Mouse (Mus musculus) midbrain, postnatal 0 days (tissue): ENCODE measurements around the gene Ankrd44. TPM values are rescaled to one million over a fixed set of nuclear protein-coding genes. Genes with fewer than 3 reads are reported as not detected.
A peak's percentile ranks its signal among the peaks of the same experiment; 100 is the strongest.

ENCODE experiments used
- ATAC-seq: fragments of 200-750 bp; cut with Nextera tagmentation; 2 replicates; pipeline ENCODE4 v1.8.0; 2017; ENCODE audit warnings: moderate number of reproducible peaks, mild to moderate bottlenecking, moderate TSS enrichment, moderate library complexity; ENCODE audit not compliant: low FRiP score
- DNase-seq: peaks from one replicate; pipeline ENCODE4 v3.0.0-alpha.2; 2015; ENCODE audit warnings: low spot score
- H3K27ac ChIP-seq: fragments of 300-500 bp; sonication (generic); 2 replicates; pipeline ENCODE4 v1.5.1; 2014; ENCODE audit warnings: low read depth, mild to moderate bottlenecking, low read length, mixed read lengths
- H3K27me3 ChIP-seq: fragments of 300-500 bp; sonication (generic); 2 replicates; pipeline ENCODE4 v1.6.1; 2014; ENCODE audit warnings: low read length, control low read depth, mixed read lengths; ENCODE audit not compliant: insufficient read depth
- H3K36me3 ChIP-seq: fragments of 300-500 bp; sonication (generic); 2 replicates; pipeline ENCODE4 v1.6.1; 2014; ENCODE audit warnings: low read length, control low read depth, mixed read lengths; ENCODE audit not compliant: insufficient read depth
- H3K4me1 ChIP-seq: fragments of 300-500 bp; sonication (generic); 2 replicates; pipeline ENCODE4 v1.6.1; 2014; ENCODE audit warnings: mild to moderate bottlenecking, control low read depth, antibody characterized with exemption, low read length, mixed read lengths; ENCODE audit not compliant: insufficient read depth
- H3K4me2 ChIP-seq: fragments of 300-500 bp; sonication (generic); 2 replicates; pipeline ENCODE4 v1.6.1; 2014; ENCODE audit warnings: low read depth, mild to moderate bottlenecking, low read length, mixed read lengths; ENCODE audit not compliant: poor library complexity, severe bottlenecking
- H3K4me3 ChIP-seq: fragments of 300-500 bp; sonication (generic); 2 replicates; pipeline ENCODE4 v1.5.1; 2014; ENCODE audit warnings: low read depth, mild to moderate bottlenecking, low read length, moderate library complexity
- H3K9ac ChIP-seq: fragments of 300-500 bp; sonication (generic); replicated peaks from 2 replicates; pipeline ENCODE4 v1.6.1; 2014; ENCODE audit warnings: mild to moderate bottlenecking, low read length, moderate library complexity, mixed read lengths; ENCODE audit not compliant: poor library complexity, severe bottlenecking
- H3K9me3 ChIP-seq: fragments of 300-500 bp; sonication (generic); 2 replicates; pipeline ENCODE4 v1.6.1; 2016; ENCODE audit warnings: low read length, control low read depth
- CTCF ChIP-seq: IDR thresholded peaks from 2 replicates; pipeline ENCODE4 v1.5.1; 2016; ENCODE audit warnings: antibody characterized with exemption, mild to moderate bottlenecking
- WGBS: fragments of 180-500 bp; shearing (Covaris S2); extraction: QIAGEN DNeasy Blood & Tissue Kit; methylation state at CpG from one replicate; pipeline ENCODE4 v1.1.7; 2014; 5-methylcytosine and 5-hydroxymethylcytosine counted together
- polyA plus RNA-seq: library from polyadenylated mRNA; unstranded; fragments of >200 nt; fragmentation: Nextera tagmentation; extraction: Ambion mirVana; gene quantifications from 2 replicates; pipeline ENCODE4 v1.2.1, GENCODE M21; 2015
- total RNA-seq: library from RNA; depleted of rRNA; stranded (reverse); fragments of >200 nt; gene quantifications from 2 replicates; pipeline ENCODE4 v1.2.3, GENCODE M21; 2014

Gene Ankrd44
- total and polyA plus RNA-seq, 2 experiments from 2014 or later: 16.7 to 51.6 TPM

DNA sequence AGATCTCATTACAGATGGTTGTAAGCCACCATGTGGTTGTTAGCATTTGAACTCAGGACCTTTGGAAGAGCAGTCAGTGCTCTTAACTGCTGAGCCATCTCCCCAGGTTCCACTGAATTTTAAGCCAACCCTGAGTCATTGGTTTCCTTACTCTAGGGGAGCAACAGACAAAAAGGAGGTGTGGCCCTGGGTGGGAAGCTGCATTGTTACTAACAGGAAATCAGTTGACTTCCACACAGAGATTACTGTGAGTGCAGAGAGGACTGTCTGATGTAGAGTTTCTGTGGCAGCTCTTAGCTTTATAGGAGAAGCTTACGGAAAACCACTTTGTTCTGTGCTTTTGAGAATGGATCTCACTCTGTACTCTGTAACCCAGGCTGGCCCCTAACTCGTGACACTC is 8.7 kb upstream of the Ankrd44 start:
- Histone ChIP-seq H3K9ac (no peak overlapping the region), H3K4me3 (no peak overlapping the region), H3K27ac (no peak overlapping the region), H3K27me3 (no peaks in the 10 kb centered on the region), H3K4me2 (no peak overlapping the region), H3K9me3 (no peaks in the 10 kb centered on the region), H3K4me1 (no peaks in the 10 kb centered on the region), H3K36me3 (no peaks in the 10 kb centered on the region)
- no peak for DNase-seq
- ATAC-seq: no peak
- no peak for TF ChIP-seq CTCF
- 72% methylated on average over 2 of the region's 2 CpGs for WGBS

DNA sequence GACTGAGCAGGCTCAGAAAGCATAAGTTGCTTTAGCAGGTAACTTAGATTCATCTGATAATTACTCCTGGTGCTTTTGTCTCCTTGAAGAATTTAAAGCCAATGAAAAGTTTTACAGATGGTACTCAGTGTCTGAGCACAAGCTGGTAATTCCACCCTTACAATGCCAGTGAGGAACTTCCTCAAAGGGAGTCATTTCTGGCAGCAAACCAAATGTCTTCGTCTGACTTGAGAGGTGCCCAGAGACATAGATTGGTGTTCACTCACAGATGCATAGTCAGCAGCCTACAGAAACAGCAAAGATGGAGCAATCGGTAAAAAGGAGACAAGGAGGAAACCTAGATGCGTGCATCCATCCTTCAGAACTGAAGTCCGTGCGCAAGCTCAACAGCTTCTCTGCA is 7.5 kb upstream of the Ankrd44 start:
- WGBS: 88% methylated on average over 5 of the region's 5 CpGs

DNA sequence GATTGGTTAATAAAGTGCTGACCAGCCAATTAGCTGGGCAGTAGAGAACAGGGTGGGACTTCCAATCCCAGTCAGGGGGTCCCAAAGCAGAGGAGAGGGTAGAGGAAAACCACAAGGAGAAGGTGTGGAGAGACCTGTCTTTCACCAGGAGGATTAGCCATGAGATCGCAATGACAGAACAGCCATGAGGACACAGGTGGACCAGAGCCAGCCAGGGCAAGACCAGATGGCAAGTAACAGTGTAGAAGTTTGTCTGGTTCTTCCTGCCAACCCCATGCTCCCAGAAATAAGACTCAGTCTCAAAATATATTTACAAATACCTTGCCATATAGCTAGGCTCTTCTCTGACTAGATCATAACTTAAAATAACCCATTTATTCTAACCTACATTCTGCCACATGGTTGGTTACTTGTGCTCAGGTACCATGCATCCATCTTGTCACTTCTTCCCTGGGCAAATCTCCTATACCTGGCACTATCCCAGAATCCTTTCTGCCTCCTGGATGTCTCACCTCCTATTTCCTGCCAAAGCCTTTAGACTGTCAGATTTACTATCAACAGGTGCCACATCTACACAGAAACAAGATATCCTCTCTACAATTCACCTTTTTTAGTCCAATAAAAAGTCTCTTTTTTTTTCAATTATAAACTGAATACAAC is 6.4 kb upstream of the Ankrd44 start:
- Histone ChIP-seq H3K9ac (no peak overlapping the region), H3K9me3 (no peaks in the 10 kb centered on the region), H3K4me2 (no peak overlapping the region), H3K36me3 (no peaks in the 10 kb centered on the region), H3K4me1 (no peaks in the 10 kb centered on the region), H3K27ac (no peak overlapping the region), H3K27me3 (no peaks in the 10 kb centered on the region), H3K4me3 (no peak overlapping the region)
- ATAC-seq (no peak), DNase-seq (no peak)
- WGBS: 93% methylated on average over 1 of the region's 1 CpGs
- TF ChIP-seq CTCF: no peak

More for the DNA sequence above, 7.5 kb upstream of the Ankrd44 start:
- Histone ChIP-seq H3K4me3 (no peak overlapping the region), H3K27me3 (no peaks in the 10 kb centered on the region), H3K9me3 (no peaks in the 10 kb centered on the region), H3K4me1 (no peaks in the 10 kb centered on the region), H3K9ac (no peak overlapping the region), H3K4me2 (no peak overlapping the region), H3K27ac (no peak overlapping the region), H3K36me3 (no peaks in the 10 kb centered on the region)
- no peak for DNase-seq
- no peak for ATAC-seq
- TF ChIP-seq CTCF: no peak

DNA sequence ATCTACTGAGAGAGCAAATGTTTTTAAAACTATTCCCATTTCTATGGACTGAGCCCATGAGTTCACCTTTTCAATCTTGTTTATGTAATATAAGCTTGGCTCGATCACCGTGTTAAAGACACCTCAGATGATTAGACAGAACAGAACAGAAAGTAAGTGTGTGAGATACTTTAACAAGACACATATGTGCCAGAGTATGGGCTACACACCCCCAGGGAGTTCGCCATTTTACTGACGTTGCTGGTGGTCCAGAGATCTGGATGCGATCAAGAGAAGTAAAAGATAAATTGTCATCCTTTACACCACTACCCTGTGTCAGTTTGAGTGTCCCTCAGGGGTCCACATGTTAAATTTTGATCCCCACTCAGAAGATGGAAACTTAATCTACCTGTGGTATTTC is 5.0 kb upstream of the Ankrd44 start:
- Histone ChIP-seq H3K4me3 (no peak overlapping the region), H3K9me3 (no peaks in the 10 kb centered on the region), H3K9ac (no peak overlapping the region), H3K27me3 (no peaks in the 10 kb centered on the region), H3K27ac (no peak overlapping the region), H3K36me3 (no peaks in the 10 kb centered on the region), H3K4me1 (no peaks in the 10 kb centered on the region), H3K4me2 (no peak overlapping the region)
- WGBS: 86% methylated on average over 5 of the region's 5 CpGs
- TF ChIP-seq CTCF: no peak
- DNase-seq (no peak), ATAC-seq (no peak)

DNA sequence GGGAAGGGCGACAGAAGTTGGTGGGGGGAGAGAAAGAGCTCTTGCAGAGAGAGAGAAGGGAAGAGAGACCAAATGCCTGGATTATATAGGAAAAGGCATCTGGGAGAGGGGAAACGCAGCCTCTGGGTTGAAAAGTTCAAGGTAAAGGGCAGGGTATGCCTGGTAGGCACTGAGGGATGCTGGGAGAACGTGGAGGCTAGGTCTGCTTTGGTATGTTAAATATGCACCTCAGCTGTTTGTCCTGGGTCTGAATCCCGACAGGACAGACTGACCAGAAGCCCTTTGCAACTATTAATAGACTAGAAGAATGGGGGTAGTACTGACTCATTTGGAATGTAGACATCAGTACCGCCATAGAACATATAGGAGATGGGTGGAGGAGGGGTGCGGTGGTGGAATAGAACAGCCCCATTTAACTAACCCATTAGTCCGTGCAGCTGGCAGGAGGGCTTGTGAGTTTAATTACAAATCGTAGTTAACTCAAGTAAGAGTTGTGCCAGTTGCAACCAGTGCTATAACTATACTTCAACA is 4.5 kb upstream of the Ankrd44 start:
- no peak for TF ChIP-seq CTCF
- H3K27ac ChIP-seq: no peak overlapping the region
- no peak for ATAC-seq
- WGBS: 75% methylated on average over 8 of the region's 8 CpGs
- no peak overlapping the region for H3K9ac ChIP-seq
- no peaks in the 10 kb centered on the region for H3K9me3 ChIP-seq
- no peaks in the 10 kb centered on the region for H3K4me1 ChIP-seq
- H3K4me3 ChIP-seq: no peak overlapping the region
- H3K27me3 ChIP-seq: no peaks in the 10 kb centered on the region
- no peak for DNase-seq
- H3K4me2 ChIP-seq: no peak overlapping the region
- H3K36me3 ChIP-seq: no peaks in the 10 kb centered on the region

DNA sequence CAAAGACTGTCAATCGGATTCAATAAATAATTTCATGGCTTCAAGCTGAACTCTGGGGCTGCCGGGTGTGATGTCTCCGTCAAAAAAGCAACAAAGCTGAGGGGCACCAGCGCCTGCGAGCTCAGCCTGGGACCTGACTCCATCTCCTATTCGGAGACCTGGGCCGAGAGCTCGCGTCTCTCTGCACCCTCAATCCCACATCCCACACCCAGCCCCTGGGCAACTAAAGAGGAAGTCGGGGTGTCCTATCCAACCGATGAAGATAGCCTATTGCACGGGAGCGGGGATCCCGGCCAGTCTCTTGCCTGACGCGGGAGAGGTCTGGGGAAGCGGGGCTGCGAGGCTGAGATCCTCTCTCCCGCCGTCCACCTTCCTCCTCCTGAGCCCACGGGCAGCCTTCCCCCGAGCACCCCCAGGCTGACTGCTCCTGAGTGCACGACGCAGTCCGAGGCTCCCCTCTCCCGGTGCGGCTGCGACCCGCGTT is 694 bp downstream of the Ankrd44 start:
- Histone ChIP-seq H3K9me3 (no peaks in the 10 kb centered on the region), H3K36me3 (no peaks in the 10 kb centered on the region), H3K9ac (peak overlapping the region; percentile 96), H3K27ac (peak overlapping the region; percentile 94), H3K27me3 (no peaks in the 10 kb centered on the region), H3K4me2 (peak overlapping the region; percentile 55), H3K4me3 (peak overlapping the region; percentile 83), H3K4me1 (peaks cover 10% of the 10 kb centered on the region; the same call in 1 of the 2 replicates)
- no peak for TF ChIP-seq CTCF
- DNase-seq (no peak), ATAC-seq (no peak; the same call in none of the 2 replicates)
- WGBS: 0% methylated on average over 28 of the region's 30 CpGs
